Mouse (Mus musculus) spleen, postnatal 14 days (tissue): ENCODE data around the gene Fam186a.
A peak's percentile ranks its signal among the peaks of the same experiment; 100 is the strongest.
"Not testable (repeated sequence)": the region's sequence is repeated elsewhere in the genome, so short reads cannot be mapped to it uniquely, and the experiment has no call there.

Experiments
- DNase-seq, 2 experiments: peaks; one replicate each; pipeline ENCODE4 v3.0.0; 2021 to 2022; ENCODE audit warnings: low spot score in 2 of 2

Fam186a gene

DNA sequence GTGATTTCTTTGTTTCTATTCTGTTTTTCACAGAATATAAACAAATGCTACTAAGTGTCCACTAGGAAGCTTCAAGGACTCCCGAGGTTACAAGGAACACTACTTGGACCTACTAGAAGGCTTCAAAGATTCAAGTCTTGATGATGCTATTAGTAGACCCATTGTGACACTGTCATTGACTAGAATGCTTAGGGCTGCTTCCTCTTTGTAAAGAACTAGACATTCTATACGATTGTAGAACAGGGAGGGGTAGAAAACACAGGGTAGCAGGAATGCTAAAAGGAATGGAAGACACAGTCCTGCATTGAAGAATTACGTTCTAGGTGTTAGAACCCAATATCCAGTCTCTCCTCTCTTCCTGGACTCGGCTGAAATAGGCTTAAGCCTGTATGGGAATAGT lies at the start of gene Fam186a:
Fam186a (minus strand) TSS at position 101 of the 400 bp plus-strand sequence.
- DNase-seq, result no peak

DNA sequence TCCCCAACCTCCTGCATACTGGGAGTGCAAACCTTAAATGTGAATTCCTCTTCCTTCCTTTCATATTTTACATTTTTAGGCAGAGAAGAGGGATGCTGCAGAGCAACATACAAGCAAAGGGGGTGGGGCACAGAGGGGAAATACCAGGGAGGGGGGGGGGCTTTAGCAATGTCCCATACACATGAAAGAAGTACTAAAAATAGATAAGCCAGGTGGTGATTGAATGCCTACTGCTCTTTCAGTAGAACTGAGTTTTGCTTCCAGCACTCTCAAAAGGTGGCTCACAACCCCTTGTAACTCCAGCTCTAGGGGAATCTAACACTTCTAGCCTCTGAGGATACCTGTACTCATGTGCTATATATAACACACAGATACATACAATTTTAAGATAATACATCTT lies 39.3 kb upstream of the Fam186a start:
- no peak for DNase-seq

DNA sequence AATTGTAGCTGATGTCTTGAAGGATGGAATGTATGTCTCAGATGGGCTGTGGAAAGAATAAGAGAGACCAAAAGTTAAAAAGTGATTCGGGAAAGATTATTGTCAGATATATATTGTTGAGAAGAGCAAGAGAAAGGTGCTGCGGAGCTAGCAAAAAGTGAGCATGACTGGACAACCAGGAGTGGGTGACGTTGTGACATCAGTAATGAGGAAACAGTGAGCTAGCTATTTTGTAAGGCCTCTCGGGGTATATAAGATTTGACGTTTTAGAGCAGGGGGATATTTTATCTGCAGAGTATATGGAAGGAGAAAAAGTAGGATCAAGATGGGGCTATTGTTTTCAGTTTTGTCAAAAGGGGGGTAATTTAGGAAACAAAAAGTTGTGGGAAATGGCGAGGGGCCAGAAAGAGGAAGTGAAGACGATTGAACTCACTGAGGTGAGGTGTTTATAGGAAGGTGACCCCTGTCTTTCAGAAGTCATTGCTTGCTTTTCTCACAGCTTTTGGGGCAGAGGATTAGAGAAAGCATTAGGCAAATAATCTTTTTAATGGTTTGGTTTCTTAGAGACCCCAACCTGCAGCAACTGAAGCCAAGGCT lies 37.9 kb upstream of the Fam186a start:
- no peak for DNase-seq

DNA sequence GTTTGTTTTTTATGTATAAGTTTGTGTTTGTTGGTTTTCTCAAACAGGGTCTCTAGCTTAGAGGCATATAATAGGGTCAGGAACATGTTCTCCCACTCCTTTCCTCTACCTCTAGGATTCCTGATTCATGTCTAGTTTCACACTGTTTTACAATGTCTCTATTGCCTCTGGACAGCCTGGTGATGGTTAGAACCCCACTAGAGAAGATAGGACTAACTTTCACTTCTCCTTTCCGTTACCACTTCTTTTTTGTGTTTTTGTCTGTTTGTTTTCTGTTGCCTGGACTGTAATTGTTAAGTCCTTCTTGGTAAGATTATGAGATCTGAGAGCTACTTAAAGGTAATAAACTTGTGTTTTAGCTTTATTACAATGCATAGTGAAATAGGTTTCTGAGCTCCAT lies 32.5 kb upstream of the Fam186a start:
- DNase-seq, result no peak

DNA sequence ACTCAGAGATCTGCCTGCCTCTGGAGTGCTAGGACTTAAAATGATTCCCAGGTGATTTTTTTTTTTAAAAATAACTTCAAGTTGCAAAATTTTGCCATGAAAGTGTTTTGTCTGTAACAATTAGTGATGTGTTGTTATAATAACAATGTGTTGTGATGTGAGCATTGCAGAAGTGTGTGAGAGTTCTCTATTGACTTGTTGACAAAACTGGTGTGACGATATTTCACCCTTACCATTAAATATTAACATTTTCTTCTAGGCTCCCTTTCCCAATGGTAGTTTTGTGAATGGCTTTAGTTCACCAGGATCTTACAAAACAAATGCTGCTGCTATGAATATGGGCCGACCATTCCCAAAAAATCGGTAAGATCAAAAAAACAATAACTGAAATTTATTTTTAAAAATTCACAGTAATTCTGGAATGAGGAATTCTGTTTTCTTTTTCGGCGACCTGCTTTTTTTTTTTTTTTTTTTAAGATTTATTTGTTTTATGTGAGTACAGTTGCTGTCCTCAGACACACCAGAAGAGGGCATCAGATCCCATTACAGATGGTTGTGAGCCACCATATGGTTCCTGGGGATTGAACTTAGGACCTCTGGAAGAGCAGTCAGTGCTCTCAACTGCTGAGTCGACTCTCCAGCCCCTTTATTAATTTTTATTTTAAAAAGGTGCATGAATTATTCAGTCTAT lies 30.4 kb upstream of the Fam186a start:
- no peak for DNase-seq

DNA sequence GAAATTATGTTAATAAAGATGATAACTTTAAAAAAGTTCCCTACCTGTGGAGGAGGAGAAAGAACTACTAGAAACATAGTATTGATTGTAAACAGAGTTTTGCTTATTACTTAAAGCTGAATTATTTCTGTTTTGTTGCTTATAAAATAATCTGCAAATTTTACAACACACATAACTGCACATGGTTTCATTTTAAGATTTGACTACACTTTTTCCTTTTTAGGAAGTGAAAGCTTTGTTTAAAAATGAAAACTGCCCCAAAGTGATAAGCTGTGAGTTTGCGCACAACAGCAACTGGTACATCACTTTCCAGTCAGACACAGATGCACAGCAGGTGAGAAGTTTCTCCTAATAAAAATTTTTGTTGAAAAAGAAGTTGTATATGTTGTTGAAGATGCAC lies 26.2 kb upstream of the Fam186a start:
- DNase-seq, result no peak

DNA sequence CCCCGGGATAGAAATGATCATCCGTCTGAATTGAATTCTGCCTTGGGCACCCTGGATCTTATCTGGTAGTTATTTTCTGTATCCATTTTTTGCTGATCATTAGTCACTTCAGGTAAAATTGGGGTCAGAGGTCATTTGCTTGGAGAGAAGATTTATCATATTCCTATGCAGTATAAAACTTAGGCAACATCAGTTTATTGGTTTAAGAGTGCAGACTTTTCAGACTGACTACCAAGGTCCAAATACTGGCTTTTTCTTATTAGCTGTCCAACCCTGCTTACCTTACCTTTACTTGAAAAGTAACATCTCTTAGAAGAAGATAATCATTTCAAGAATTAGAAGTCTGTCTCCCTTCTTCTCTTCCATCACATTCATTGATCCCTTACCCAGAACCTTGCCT lies 12.9 kb upstream of the Fam186a start:
- no peak for DNase-seq

DNA sequence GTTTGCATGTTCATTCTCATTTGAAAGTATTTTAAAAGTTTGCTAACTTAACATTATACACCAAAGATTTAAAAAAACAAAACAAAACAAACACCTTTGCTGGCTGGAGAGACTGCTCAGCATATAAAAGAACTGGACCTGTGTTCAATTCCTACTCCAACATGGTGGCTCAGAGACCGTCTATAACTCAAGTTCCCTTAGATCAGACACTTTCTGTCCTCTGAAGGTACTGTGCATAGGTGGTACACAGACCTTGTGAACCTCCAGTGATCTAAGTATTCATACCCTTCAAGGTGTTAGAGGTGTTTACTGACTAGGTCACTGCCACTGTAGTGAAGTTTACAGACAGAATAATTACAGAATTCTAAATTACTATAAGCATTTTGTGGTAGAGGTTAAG lies 12.4 kb upstream of the Fam186a start:
- no peak for DNase-seq

DNA sequence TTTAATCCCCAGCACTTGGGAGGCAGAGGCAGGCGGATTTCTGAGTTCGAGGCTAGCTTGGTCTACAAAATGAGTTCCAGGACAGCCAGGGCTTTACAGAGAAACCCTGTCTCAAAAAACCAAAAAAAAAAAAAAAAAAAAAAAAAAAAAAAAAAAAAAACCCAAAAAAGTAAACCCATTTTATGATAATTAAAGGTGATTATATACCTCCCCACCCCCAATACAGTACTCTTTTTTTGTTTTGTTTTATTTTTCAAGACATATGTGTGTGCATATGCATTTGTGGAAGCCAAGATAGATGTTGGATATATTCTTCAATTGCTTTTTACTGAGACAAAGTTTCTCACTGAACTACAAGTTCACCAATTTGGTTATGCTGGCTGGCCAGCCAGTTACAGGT lies 9.3 kb upstream of the Fam186a start:
- DNase-seq, result not testable (repeated sequence)

DNA sequence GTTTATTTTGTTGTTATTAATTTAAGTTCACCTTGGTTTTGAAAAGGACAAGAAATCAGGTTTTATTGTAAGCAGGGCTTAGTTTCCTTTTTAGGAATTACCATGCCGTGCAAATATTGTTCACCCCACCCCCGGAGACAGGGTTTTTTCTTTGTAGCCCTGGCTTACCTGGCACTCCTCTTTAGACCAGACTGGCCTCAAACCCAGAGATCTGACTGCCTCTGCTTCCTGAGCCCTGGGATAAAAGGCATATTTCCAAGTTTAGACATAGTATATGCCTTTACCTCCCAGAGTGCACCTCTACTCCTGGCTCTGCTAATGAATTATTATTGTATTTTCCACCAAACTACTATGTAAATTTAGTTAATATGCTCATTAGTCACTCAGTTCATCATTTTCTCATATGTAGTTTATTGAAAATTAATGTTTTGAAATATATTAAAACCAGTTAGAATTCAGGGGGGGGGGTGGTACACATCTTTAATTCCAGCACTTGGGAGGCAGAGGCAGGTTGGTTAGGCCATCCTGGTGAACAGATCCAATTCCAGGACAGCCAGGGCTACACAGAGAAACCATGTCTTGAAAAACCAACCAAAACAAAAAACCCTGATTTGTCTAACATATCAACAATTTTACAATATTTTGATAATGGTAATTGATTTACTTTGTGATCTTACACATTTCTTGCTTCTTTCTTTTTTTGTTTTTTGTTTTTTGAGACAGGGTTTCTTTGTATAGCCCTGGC lies 7.8 kb upstream of the Fam186a start:
- DNase-seq, result no peak

DNA sequence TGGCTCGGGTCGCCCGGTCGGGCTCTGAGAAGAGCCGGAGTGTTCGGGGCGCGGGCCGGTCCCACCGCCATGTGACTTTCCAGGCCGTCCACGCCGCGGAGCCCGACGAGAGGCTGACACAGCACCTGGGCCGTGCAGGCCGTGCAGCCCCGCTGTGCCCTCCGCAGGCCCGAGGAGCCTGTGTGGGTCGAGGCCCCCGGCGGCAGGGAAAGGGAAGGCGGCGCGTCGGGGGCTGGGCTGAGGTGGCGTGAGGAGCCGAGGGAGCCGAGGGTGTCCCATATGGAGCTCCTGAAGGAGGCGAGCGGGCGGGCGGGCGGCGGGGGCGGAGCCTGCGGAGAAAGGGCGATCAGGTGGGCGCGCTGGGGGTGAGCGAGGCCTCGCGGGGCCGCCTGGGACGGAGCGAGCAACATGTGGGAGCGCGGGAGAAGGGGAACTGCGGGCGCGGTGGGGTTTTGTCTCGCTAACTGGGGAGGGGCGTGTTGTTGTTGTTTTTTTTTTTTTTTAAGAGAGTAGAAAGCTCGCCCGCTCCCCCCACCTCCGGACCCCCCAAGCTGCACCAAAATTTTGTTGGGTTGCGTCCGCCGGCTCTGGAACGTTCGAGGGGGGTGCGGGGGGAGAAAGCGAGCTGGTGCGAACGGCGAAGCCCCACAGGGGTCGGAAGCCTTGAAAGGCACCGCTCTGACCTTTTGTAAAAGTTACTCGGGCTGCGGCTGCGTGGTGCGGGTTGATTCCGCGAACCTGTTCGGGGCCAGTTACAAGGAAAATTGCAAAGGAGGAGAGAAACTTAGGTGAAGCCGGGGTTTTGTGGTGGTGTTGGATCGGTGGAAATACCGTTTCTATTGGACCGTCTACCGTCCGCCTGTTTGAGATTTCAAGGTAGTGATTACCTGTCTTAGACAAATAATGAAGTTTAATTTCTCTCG lies 6.4 kb upstream of the Fam186a start:
- DNase-seq, result peak; percentile 8 to 11

DNA sequence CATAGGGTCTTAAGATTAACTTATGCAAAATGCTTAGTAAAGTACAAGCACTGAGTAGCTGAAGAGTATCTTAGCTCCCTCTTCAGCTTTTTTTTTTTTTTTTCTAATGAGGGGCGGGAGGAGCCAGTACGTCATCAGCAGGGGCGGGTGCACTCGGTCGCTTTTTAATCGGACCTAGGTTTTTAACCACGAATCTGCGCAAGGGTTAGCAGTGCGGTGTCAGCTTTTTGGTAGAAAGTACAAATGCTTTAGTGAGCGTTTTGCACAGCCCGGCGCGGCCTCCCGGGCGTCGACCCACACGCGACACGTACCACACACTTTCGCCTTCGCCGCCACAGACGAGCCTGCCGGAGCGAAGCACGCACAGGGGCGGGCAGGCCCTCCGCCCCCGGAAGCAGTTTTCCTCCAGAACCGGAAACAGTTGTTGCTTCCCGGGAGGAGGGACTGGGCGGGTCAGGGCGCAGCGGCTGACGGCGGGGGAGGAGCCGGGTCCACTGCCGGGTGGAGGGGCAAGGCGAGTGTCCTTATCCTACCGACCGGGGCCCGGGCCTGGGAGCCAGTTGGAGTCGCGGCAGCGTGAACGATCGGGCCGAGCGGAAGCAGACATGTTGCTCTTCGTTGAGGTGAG lies 5.6 kb upstream of the Fam186a start:
- peak; percentile 89 to 93 for DNase-seq

DNA sequence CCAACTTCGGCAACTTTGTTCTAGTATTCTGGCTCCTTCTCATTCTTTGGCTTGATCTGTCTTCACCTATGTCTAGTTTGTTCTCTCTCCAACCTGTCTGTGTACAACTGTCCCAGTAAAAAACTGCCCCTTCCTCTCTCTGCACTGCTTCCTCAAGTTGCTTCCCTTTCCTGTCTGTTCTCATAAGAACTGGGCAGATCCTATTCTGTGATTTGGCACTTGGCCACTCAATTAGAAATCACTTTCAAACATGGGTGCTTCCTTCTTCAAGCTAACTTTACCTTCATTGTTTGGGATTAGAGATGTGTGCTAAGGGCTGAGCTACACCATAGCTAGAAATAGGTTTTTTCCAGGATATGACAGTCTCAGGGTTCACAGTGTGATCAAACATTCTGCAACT lies 3.7 kb upstream of the Fam186a start:
- no peak for DNase-seq

DNA sequence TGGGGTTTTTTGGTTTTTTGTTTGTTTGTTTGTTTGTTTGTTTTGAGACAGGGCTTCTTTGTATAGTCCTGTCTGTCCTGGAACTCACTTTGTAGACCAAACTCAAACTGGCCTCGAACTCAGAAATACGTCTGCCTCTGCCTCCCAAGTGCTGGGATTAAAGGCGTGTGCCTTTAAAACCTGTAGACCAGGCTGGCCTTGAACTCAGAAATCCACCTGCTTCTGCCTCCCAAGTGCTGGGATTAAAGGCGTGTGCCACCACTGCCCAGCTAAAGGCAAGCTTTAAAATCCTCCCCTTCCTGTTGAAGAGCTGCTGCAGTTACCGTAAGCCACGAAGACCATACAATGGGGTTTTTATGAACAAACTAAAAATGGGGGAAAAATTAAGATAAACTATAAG lies 2.9 kb upstream of the Fam186a start, which contains the start of gene Larp4:
Larp4 (plus strand) TSS at position 301 of the 400 bp plus-strand sequence.
- DNase-seq, result not testable (repeated sequence)

DNA sequence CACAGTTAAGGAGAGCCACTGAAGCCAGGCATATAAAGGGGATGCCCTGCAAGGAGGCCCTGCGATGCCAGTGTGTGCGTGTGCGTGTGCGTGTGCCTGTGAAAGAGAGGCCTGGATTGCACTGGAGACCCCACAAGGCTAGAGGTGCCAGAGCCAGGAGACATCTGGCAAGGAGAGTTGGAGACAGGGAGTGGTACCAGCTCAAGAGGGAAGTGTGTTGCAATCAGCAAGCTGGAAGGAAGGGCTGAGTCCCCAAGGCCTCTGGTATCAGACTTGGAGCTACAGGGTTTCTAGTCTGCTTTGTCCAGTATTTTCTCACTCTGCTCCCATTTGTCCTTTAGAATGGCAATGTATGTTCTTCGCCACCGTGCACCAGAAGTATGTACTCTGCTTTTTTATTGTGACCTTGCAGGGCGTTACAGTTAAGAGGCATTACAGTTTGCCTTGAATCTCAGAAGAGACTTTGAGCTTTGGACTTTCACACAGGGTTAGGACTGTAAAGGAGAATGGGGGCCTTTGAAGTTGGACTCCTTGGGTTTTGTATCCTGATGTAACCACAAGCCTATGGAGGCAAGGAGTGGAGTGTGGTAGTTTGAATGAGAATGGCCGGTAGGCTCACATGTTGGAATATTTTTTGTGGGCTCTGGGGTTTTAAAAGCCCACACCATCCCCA lies 1.6 kb downstream of the Fam186a start:
- no peak for DNase-seq

DNA sequence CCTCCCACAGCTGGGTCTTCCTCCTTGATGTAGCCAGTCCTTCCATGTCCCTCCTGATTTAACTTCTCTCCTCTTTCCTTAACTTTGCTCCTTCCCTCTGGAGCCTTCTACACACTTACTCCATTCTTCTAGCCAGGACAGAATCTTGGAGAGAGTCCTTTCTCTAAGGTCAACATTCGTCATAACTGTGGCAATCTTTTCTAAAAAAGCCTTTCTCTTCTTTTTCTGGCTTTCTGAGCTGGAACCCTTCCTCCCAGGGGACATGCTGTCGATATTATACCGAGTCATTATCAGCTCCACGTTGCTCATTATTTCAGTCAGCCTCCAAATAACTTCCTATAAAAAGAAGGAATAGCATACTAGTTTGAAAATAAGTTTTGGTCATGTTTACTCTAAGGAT lies 11.5 kb downstream of the Fam186a start:
- DNase-seq, result no peak

DNA sequence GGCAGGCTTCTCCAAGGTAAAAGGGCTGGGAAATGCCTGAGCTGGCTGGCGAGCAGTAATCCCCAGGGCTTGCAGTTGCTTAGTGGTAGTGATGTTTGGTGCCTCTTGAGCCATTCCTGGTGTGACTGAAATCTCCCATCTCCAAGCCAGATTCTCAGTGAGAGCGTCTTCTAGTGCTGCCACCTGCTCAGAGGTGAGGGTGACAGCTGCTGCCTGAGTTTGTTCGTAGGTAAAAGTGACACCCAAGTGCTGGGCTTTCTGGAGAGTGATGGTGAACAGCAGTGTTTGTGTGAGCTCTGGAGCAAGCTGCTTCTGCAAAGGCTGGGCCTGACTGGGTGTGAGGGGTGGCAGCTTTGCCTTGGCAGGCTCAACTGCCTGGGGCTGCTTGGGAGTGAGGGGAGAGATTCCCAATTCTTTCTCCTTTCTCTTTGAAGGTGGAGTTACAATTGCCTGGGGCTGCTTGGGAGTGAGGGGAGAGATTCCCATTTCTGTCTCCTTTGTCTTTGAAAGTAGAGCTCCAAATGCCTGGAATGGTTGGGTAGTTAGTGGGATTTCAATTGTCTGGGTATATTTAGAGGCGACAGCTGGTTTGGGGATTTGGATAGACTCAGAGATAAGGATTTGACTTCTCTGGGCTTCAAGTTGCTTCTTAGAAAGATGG lies 25.8 kb downstream of the Fam186a start:
- DNase-seq, result no peak

DNA sequence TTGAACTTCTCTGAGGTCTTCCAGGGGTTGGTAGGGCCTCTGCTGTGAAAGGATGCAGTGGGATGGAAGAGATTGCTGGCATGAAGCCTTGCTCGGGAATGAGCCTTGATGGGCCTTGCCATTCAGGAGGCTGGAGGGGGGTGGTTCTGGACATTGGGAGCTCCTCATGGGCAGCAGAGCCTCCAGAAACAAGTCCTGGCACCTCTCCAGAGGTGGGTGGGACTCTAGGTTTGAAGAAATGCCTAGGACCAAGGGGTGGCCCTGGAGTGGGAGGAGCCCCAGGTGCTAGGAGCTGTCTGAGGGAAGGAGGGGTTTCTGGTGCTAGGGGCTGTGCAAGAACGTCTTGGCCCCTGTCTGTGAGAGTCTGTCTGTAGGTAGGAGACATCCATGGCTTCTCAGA lies 26.4 kb downstream of the Fam186a start:
- DNase-seq, result no peak

DNA sequence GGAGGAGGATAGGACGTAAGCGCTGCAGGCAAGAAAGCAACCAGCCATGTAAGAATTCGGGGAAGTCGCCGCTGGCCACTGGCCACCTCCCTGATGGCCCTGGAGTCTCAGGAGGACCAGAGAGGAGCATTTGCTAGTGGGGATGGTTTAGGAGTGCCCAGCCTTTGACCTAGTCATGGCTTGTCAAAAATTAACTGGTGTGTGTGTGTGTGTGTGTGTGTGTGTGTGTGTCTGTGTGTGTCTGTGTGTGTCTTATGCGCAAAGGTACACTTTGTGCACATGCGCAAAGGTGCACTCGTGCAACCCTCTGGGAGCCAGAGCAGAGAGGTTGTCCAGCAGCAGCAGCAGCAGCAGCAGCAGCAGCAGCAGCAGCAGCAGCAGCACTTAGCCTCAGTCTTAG lies 29.0 kb downstream of the Fam186a start:
- no peak for DNase-seq

DNA sequence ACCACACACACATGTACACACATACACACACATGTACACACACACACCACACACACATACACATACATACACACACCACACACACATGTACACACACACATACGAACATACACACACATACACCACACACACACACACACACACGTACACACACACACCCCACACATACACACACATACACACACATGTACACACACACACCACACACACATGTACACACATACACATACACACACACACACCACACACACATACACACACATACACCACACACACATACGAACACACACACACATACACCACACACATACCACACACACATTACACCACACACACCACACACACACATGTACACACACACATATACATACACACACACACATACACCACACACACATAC lies 30.2 kb downstream of the Fam186a start:
- DNase-seq, result no peak
